Mouse (Mus musculus) embryonic stem cell, embryonic (primary cell): ENCODE measurements around the gene Lrrc36.

Experiments used
- CTCF ChIA-PET, 4 experiments: fragments of 300-600 bp in 2 of 4; fragments of 350-600 bp in 2 of 4; sonication (Branson Sonifier 250); formaldehyde crosslinking; loops; one replicate each; lab custom pipeline; 2022; ENCODE audit warnings: inconsistent platforms in 2 of 4; lab: Charles Lee
- POLR2A ChIA-PET, 4 experiments: fragments of 300-600 bp in 2 of 4; fragments of 350-600 bp in 2 of 4; sonication (Branson Sonifier 250); formaldehyde crosslinking; loops; one replicate each; lab custom pipeline; 2022; ENCODE audit warnings: antibody characterized with exemption in 4 of 4, inconsistent platforms in 1 of 4; lab: Charles Lee

Gene Lrrc36

GRCm38 (mm10) chr8:105476628-105477413 lies 63.5 kb downstream of the Lrrc36 start:
- ChIA-PET POLR2A (interaction anchor here in 3 of 4 experiments (0.5 to 6.4 kb wide), 16 partner anchors 6 to 1750 kb away, joined by 3 to 63 read pairs (median 4); partner anchors contain the start of genes Tppp3 (in 1 of the 3) and Zdhhc1 (in 1 of the 3)), CTCF (interaction anchor here (0.6 to 10.4 kb wide), 31 partner anchors 7 to 499 kb away, joined by 3 to 90 read pairs (median 4); partner anchors contain the start of genes Fhod1 (in 1 of the 4), Hsd11b2 (in 1 of the 4) and Slc9a5 (in 1 of the 4))

DNA sequence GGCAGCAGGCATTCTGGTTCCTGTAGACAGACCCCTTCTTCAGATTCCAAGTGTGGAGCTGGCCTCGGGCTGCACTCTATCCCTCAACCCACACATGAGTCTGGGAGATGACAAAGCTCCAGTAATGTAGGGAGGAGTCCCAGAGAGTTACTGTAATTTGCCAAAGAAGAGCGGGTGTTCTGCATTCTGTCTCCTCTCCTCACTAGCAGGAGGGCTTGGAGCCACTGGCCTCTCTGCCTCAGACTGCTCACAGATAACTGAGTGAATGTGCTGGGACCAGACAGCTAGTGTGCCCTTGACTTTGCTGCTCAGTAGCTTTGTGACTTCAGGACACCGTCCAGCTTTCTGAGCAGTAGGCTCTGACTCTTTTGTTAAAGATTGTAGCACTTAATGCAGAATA lies 64.4 kb downstream of the Lrrc36 start:
- CTCF ChIA-PET: interaction anchor here (0.5 to 10.4 kb wide), 36 partner anchors 7 to 357 kb away, joined by 3 to 90 read pairs (median 3); partner anchors contain the start of genes Fhod1 (in 1 of the 4) and Slc9a5 (in 1 of the 4)
- POLR2A ChIA-PET: interaction anchor here in 3 of 4 experiments (0.5 to 6.4 kb wide), 24 partner anchors 7 to 1749 kb away, joined by 3 to 63 read pairs (median 3); partner anchors contain the start of genes Hsd11b2 (in 2 of the 3), Tppp3 (in 1 of the 3) and Zdhhc1 (in 1 of the 3)

GRCm38 (mm10) chr8:105481013-105481412 lies 67.6 kb downstream of the Lrrc36 start:
- CTCF ChIA-PET: interaction anchor here (0.5 to 10.4 kb wide), 31 partner anchors 8 to 469 kb away, joined by 3 to 90 read pairs (median 5); partner anchors contain the start of genes Tppp3 (in 3 of the 4) and 4931428F04Rik (in 1 of the 4)
- POLR2A ChIA-PET: interaction anchor here (0.6 to 6.4 kb wide), 23 partner anchors 9 to 379 kb away, joined by 3 to 63 read pairs (median 4); partner anchors contain the start of genes Tppp3 (in 3 of the 4) and Atp6v0d1 (in 1 of the 4)

DNA sequence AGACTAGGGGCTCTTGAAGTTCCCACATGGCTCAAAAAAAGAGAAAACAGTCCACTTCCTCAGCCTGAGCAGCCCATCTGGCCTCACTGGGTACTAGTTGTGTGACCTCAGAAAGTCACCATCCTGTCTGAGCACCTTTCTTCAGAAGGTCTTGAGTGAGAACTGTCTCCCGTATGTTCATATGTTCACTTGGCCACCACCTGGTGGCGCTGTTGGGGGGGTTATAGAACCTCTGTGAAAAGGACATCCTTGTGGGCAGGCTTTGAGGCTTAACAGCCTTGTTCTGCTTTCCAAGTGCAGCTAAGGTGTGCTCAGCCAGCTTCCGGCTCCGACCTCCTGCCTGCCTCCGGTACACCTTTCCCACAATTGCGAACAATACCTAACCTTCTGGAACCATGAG lies 68.1 kb downstream of the Lrrc36 start:
- ChIA-PET POLR2A (interaction anchor here in 3 of 4 experiments (0.6 to 6.4 kb wide), 18 partner anchors 9 to 379 kb away, joined by 3 to 63 read pairs (median 3); partner anchors contain the start of gene Tppp3 (in 3 of the 3)), CTCF (interaction anchor here (0.5 to 10.4 kb wide), 29 partner anchors 9 to 192 kb away, joined by 3 to 90 read pairs (median 4); partner anchors contain the start of genes Tppp3 (in 4 of the 4), 4931428F04Rik (in 1 of the 4) and Hsd11b2 (in 1 of the 4))

- ChIA-PET CTCF (interaction anchor here (0.5 to 10.4 kb wide), 26 partner anchors 9 to 1848 kb away, joined by 3 to 90 read pairs (median 4); partner anchors contain the start of genes Tppp3 (in 3 of the 4), 4931428F04Rik (in 1 of the 4) and Hsd11b2 (in 1 of the 4)), POLR2A (interaction anchor here in 3 of 4 experiments (0.5 to 6.4 kb wide), 13 partner anchors 8 to 260 kb away, joined by 3 to 63 read pairs (median 5); partner anchors contain the start of gene Tppp3 (in 2 of the 3))
Measured at GRCm38 (mm10) chr8:105482123-105482522, 68.8 kb downstream of the Lrrc36 start.

- CTCF ChIA-PET: interaction anchor here (0.5 to 10.4 kb wide), 54 partner anchors 9 to 1000 kb away, joined by 3 to 87 read pairs (median 4); partner anchors contain the start of genes Tppp3 (in 2 of the 4), E2f4 (in 1 of the 4), Hsd11b2 (in 1 of the 4) and Zdhhc1 (in 1 of the 4)
- POLR2A ChIA-PET: interaction anchor here in 2 of 4 experiments (0.8 to 6.4 kb wide), 10 partner anchors 8 to 261 kb away, joined by 3 to 63 read pairs (median 4); partner anchors contain the start of gene Tppp3 (in 2 of the 2)
Measured at GRCm38 (mm10) chr8:105483212-105484029, 70.0 kb downstream of the Lrrc36 start.

GRCm38 (mm10) chr8:105484030-105484368 lies 70.6 kb downstream of the Lrrc36 start:
- CTCF ChIA-PET: interaction anchor here (0.5 to 10.4 kb wide), 40 partner anchors 9 to 363 kb away, joined by 3 to 87 read pairs (median 5); partner anchors contain the start of genes Tppp3 (in 2 of the 4), Hsd11b2 (in 1 of the 4) and Zdhhc1 (in 1 of the 4)

GRCm38 (mm10) chr8:105484392-105484791 lies 71.0 kb downstream of the Lrrc36 start:
- POLR2A ChIA-PET: interaction anchor here in 2 of 4 experiments (0.8 to 2.9 kb wide), 8 partner anchors 10 to 49 kb away, joined by 3 to 14 read pairs (median 4); partner anchors contain the start of gene Tppp3 (in 2 of the 2)
- CTCF ChIA-PET: interaction anchor here (0.5 to 10.4 kb wide), 46 partner anchors 9 to 377 kb away, joined by 3 to 87 read pairs (median 4); partner anchors contain the start of genes Tppp3 (in 2 of the 4), Hsd11b2 (in 1 of the 4) and Zdhhc1 (in 1 of the 4)

More at GRCm38 (mm10) chr8:105484030-105484368, 70.6 kb downstream of the Lrrc36 start:
- POLR2A ChIA-PET: interaction anchor here in 2 of 4 experiments (1.0 to 2.9 kb wide), 7 partner anchors 9 to 50 kb away, joined by 3 to 14 read pairs (median 4); partner anchors contain the start of gene Tppp3 (in 1 of the 2)

GRCm38 (mm10) chr8:105488082-105488481 lies 74.7 kb downstream of the Lrrc36 start:
- POLR2A ChIA-PET: interaction anchor here in 2 of 4 experiments (0.9 to 1.9 kb wide), 2 partner anchors 14 to 17 kb away, joined by 3 to 4 read pairs; partner anchors contain the start of gene Tppp3 (in 1 of the 2)
- CTCF ChIA-PET: no interaction called here

GRCm38 (mm10) chr8:105489281-105489680 lies 75.9 kb downstream of the Lrrc36 start:
- CTCF ChIA-PET: interaction anchor here in 1 of 4 experiments (0.6 kb wide), 1 partner anchor 132 kb away, joined by 6 read pairs; no protein-coding TSS in a partner anchor
- POLR2A ChIA-PET: interaction anchor here in 1 of 4 experiments (0.7 to 2.9 kb wide), 3 partner anchors 9 to 1382 kb away, joined by 4 to 12 read pairs (median 6); partner anchors contain the start of gene Tppp3

GRCm38 (mm10) chr8:105493495-105493894 lies 80.1 kb downstream of the Lrrc36 start:
- ChIA-PET POLR2A (interaction anchor here in 1 of 4 experiments (0.8 to 3.0 kb wide), 4 partner anchors 8 to 47 kb away, joined by 3 to 14 read pairs (median 4); no protein-coding TSS in a partner anchor), CTCF (interaction anchor here in 3 of 4 experiments (0.6 to 1.6 kb wide), 4 partner anchors 10 to 120 kb away, joined by 3 to 9 read pairs (median 6); no protein-coding TSS in a partner anchor)

GRCm38 (mm10) chr8:105494566-105494965 lies 81.2 kb downstream of the Lrrc36 start:
- CTCF ChIA-PET: interaction anchor here in 2 of 4 experiments (0.7 to 2.8 kb wide), 7 partner anchors 10 to 1033 kb away, joined by 3 to 15 read pairs (median 4); no protein-coding TSS in a partner anchor

GRCm38 (mm10) chr8:105495350-105496302 lies 82.3 kb downstream of the Lrrc36 start:
- POLR2A ChIA-PET: interaction anchor here in 2 of 4 experiments (1.2 to 3.0 kb wide), 4 partner anchors 10 to 17 kb away, joined by 3 to 14 read pairs (median 8); no protein-coding TSS in a partner anchor
- CTCF ChIA-PET: interaction anchor here in 3 of 4 experiments (0.6 to 2.8 kb wide), 7 partner anchors 11 to 26 kb away, joined by 3 to 15 read pairs (median 4); partner anchors contain the start of gene Tppp3 (in 1 of the 3)

More at GRCm38 (mm10) chr8:105494566-105494965, 81.2 kb downstream of the Lrrc36 start:
- POLR2A ChIA-PET: interaction anchor here in 1 of 4 experiments (0.6 to 3.0 kb wide), 4 partner anchors 9 to 259 kb away, joined by 4 to 14 read pairs (median 8); no protein-coding TSS in a partner anchor

DNA sequence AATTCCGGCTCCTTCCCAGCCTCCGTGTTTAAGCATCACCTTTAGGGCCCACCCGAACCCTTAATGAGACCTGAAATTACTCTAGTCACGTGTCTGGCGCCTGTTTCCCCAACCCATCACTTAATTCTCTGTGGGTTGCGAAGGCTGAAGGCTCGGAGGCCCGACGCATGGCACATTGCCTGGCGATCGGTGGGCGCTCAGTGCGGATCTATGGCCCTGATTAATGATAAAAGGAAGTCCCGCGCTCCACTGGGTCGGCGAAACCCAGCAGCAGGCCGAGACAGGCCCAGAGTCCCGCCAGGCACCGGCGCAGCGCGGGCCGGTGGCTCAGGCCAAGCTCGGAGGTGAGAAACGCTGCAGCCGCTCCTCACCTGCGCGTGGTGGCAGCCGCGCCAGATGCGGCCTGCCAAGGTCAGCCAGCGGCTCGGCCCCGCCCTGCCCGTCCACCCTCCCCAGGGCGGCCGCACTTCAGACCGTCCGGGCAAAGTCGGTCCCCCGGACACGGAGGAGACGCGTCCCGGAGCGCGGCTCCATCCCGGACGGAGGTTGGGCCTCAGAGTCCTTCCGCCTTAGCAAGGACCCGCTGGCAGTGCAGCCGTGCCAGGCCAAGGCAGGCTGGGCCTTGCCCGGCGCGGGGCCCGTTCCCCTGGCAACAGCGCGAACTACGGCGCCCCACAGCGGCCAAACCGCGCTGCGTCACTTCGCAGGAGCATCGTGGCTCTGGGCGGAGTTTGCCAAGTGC lies 83.2 kb downstream of the Lrrc36 start, which contains the start of gene Zdhhc1:
Gene Zdhhc1, minus strand, starts transcription at position 464 of the 742 bp plus-strand sequence.
- ChIA-PET POLR2A (interaction anchor here in 2 of 4 experiments (1.2 to 3.0 kb wide), 2 partner anchors 14 to 18 kb away, joined by 3 to 12 read pairs; no protein-coding TSS in a partner anchor), CTCF (interaction anchor here in 1 of 4 experiments (1.3 to 2.8 kb wide), 2 partner anchors 13 to 25 kb away, joined by 4 to 15 read pairs; partner anchors contain the start of gene Tppp3)
